Mouse (Mus musculus) heart, embryonic 16.5 days (tissue): ENCODE measurements around the gene Tbc1d14. TPM values are rescaled to one million over a fixed set of nuclear protein-coding genes. Genes with fewer than 3 reads are reported as not detected.
A peak's percentile ranks its signal among the peaks of the same experiment; 100 is the strongest.

ENCODE experiments used
- ATAC-seq: fragments of 200-750 bp; cut with Nextera tagmentation; replicated peaks from 2 replicates; pipeline ENCODE4 v1.8.0; 2017; ENCODE audit warnings: moderate number of reproducible peaks; ENCODE audit not compliant: insufficient read depth, low FRiP score; ENCODE audit errors: extremely low read depth
- H3K27ac ChIP-seq: fragments of 300-500 bp; sonication (generic); 2 replicates; pipeline ENCODE4 v1.5.1; 2014; ENCODE audit warnings: mild to moderate bottlenecking, low read length, control low read depth, moderate library complexity
- H3K27me3 ChIP-seq: fragments of 300-500 bp; sonication (generic); 2 replicates; pipeline ENCODE4 v1.6.1; 2014; ENCODE audit warnings: low read length, mixed read lengths; ENCODE audit not compliant: control insufficient read depth, insufficient read depth
- H3K36me3 ChIP-seq: fragments of 300-500 bp; sonication (generic); 2 replicates; pipeline ENCODE4 v1.6.1; 2014; ENCODE audit not compliant: control insufficient read depth, insufficient read depth
- H3K4me1 ChIP-seq: fragments of 300-500 bp; sonication (generic); 2 replicates; pipeline ENCODE4 v1.6.1; 2014; ENCODE audit warnings: low read length, mixed read lengths; ENCODE audit not compliant: control insufficient read depth, insufficient read depth
- H3K4me2 ChIP-seq: fragments of 300-500 bp; sonication (generic); 2 replicates; pipeline ENCODE4 v1.6.1; 2014; ENCODE audit warnings: low read depth, mild to moderate bottlenecking, control low read depth, low read length
- H3K4me3 ChIP-seq: fragments of 300-500 bp; sonication (generic); 2 replicates; pipeline ENCODE4 v1.5.1; 2014; ENCODE audit warnings: mild to moderate bottlenecking, control low read depth, low read length
- H3K9ac ChIP-seq: fragments of 300-500 bp; sonication (generic); 2 replicates; pipeline ENCODE4 v1.6.1; 2014; ENCODE audit warnings: low read length, control low read depth
- H3K9me3 ChIP-seq: fragments of 300-500 bp; sonication (generic); replicated peaks from 2 replicates; pipeline ENCODE4 v1.6.1; 2016; ENCODE audit warnings: low read length; ENCODE audit not compliant: control insufficient read depth
- WGBS: fragments of 180-500 bp; shearing (Covaris S2); extraction: QIAGEN DNeasy Blood & Tissue Kit; methylation state at CpG from one replicate; pipeline ENCODE4 v1.1.7; 2014; 5-methylcytosine and 5-hydroxymethylcytosine counted together
- polyA plus RNA-seq: library from polyadenylated mRNA; unstranded; fragments of >200 nt; fragmentation: Nextera tagmentation; extraction: Ambion mirVana; gene quantifications from 2 replicates; pipeline ENCODE4 v1.2.1, GENCODE M21; 2015

Gene Tbc1d14
- polyA plus RNA-seq, 1 experiment from 2014 or later = 18.0 TPM

DNA sequence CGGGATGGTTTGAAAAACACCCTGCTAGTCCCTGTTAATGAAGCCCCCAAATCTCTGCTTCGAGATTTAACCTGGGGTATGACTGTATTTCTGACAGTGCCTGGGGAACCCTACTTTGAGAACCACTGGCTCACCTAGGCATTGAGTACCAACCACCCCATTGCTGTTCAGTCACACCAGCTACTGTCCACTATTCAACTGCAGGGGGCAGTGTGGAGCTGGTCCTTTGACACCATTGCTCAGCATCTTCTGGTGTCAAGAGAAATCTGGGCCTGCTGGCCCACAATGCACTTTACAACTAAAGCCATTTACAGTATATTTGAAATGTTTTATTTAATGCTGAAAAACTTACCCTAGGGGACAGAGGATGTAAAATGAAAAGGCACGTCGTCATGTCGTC is 118.8 kb downstream of the Tbc1d14 start:
- Histone ChIP-seq H3K4me1 (peaks cover 6% of the 10 kb centered on the region), H3K27me3 (no peaks in the 10 kb centered on the region), H3K4me2 (no peak overlapping the region), H3K4me3 (no peak overlapping the region), H3K9me3 (no peaks in the 10 kb centered on the region), H3K36me3 (peaks cover 39% of the 10 kb centered on the region), H3K9ac (no peak overlapping the region), H3K27ac (no peak overlapping the region)
- WGBS = 88% methylated on average over 5 of the region's 5 CpGs
- no peak for ATAC-seq

DNA sequence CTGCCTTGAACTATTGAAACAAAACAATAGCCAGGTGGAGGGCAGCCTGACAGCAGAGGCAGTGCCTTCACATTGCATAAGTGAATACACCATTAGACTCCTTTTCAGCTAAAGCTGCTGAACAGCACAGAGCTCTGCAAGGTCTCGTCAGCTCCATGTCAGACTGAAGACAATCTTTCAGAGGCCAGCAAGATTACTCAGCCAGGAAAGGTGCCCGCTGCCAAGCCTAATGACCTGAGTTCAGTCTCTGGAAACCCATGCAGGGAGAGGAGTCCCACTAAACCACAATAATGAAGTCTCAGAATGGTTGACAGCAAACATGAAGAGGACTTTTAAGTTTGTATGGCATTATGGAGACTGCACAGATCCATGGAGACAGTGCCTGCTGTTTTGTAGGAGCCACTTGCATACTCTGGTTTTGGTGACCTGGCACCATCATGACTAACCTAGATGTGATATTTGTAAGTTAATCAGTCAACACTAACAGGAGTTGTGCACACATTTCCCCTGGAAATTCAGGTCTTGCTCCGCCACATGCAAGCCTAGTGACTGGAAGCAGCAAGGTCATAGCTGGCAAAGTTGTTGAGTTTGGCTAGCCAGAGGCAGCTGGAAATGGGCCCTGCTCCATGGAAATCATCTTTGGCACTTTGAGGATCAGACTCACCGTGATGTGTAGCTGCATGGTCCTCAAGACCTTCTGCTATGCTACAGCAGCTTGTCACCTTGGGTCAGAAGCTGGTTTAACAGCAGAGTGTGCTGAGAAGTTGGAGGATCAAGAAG is 120.0 kb downstream of the Tbc1d14 start:
- H3K27me3 ChIP-seq = no peaks in the 10 kb centered on the region
- H3K27ac ChIP-seq = no peak overlapping the region
- 0 out of 2 replicates have a peak, but pooled peaks cover 2% of the 10 kb centered on the region for H3K4me1 ChIP-seq
- H3K4me3 ChIP-seq = no peak overlapping the region
- no peak overlapping the region for H3K4me2 ChIP-seq
- H3K9me3 ChIP-seq = no peaks in the 10 kb centered on the region
- H3K36me3 ChIP-seq = peaks cover 39% of the 10 kb centered on the region
- no peak for ATAC-seq
- 85% methylated on average over 4 of the region's 4 CpGs for WGBS
- no peak overlapping the region for H3K9ac ChIP-seq

DNA sequence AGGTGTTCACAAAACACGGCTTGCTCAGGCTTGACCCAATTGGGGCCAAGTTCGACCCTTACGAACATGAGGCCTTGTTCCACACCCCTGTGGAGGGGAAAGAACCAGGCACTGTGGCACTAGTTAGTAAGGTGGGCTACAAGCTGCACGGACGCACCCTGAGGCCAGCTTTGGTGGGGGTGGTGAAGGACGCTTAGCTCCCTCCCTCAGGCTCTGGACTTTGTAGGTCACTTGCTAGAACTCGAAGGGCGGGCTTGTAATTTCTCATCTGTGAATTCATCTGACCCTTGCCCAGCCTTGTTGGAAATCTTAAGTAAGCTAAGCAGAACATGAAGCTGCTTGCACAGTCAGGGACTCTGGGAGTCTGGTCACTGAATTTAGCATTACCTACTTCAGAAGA is 121.9 kb downstream of the Tbc1d14 start:
- 94% methylated on average over 8 of the region's 8 CpGs for WGBS
- Histone ChIP-seq H3K4me3 (no peak overlapping the region), H3K4me2 (no peak overlapping the region), H3K27ac (no peak overlapping the region), H3K36me3 (peaks cover 39% of the 10 kb centered on the region), H3K4me1 (peaks cover 10% of the 10 kb centered on the region), H3K9ac (no peak overlapping the region), H3K27me3 (no peaks in the 10 kb centered on the region), H3K9me3 (no peaks in the 10 kb centered on the region)
- no peak for ATAC-seq

DNA sequence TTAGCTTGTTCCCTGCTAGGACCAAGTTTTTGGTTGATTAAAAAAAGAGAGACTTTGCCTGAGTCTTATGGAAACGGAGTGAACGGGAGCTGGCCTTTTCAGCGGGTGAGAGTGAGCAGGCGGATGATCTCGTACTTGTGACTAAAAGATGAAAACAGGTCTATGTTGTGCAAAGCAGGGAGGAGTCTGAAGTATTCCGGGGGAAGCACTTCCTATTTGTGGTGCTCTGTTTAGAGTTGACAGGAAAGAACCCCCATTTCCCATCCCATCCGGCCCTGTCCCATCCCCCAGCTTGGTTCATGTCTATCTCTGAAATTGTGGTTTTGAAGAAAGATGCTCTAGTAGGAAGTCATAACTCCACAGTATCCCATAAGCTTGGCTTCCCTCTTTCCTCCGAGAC is 127.2 kb downstream of the Tbc1d14 start:
- peaks cover 20% of the 10 kb centered on the region for H3K4me1 ChIP-seq
- no peak for ATAC-seq
- peak overlapping the region; percentile 99 for H3K4me2 ChIP-seq
- peaks cover 15% of the 10 kb centered on the region for H3K36me3 ChIP-seq
- peak overlapping the region; percentile 79 for H3K4me3 ChIP-seq
- H3K9me3 ChIP-seq = no peaks in the 10 kb centered on the region
- peak overlapping the region; percentile 66 for H3K27ac ChIP-seq
- 19% methylated on average over 8 of the region's 8 CpGs for WGBS
- H3K27me3 ChIP-seq = no peaks in the 10 kb centered on the region
- peak overlapping the region; percentile 85 for H3K9ac ChIP-seq

DNA sequence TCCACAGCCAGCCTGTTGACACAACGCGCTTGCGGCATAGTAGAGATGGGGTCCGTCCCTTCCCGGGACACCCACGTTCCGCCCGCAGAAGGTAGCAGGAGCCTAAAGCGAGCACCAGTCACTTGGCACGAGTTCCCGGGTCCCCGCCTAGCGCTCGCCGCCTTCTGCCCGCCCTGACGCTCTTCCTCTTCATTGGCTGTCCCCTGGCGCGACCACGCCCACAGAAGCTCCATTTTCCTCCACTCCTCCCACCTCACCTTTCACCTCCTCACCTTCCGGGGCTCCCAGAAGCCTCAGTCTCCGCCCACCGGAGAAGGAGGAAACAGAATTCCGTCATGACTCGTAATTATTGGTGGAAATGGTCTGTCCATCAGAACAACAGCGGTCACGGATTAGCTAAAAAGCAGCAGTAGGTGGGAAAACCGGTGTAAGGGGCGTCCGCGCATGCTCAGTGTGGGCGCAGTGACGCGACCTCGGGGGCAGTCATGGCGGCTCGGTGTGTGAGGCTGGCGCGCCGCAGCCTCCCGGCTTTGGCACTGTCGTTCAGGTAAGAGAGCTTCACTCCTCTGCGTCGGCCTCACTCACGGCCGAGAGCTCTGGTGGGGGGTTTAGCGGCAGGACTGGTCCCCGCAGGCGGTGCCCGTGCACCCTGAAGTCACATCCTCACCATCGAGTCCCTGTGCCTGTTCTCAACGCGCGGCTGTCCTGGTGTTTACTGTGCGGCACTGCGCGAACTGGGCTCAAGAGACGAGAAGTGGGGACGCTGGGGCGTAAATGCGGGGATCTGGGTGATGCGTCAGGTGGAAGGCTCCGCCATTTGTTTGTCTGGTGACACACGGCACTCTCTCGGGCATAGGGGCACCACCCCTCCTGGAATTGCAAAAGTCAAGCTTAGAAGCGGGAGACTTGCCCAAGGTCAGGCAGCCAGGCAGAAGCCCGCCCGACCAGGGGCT is 128.1 kb downstream of the Tbc1d14 start, which contains the start of gene Grpel1:
TSS of gene Grpel1 (plus strand) at position 290 of the 953 bp plus-strand sequence.
- Histone ChIP-seq H3K27ac (peak within 1 kb of the TSS; percentile 66), H3K36me3 (peaks cover 6% of the 10 kb centered on the region), H3K4me1 (peaks cover 20% of the 10 kb centered on the region), H3K4me2 (peak within 1 kb of the TSS; percentile 99), H3K4me3 (peak within 1 kb of the TSS; percentile 79), H3K9ac (peak within 1 kb of the TSS; percentile 85), H3K9me3 (no peaks in the 10 kb centered on the region), H3K27me3 (no peaks in the 10 kb centered on the region)
- ATAC-seq = peak; percentile 95
- under 1% methylated on average over 68 of the region's 68 CpGs for WGBS

DNA sequence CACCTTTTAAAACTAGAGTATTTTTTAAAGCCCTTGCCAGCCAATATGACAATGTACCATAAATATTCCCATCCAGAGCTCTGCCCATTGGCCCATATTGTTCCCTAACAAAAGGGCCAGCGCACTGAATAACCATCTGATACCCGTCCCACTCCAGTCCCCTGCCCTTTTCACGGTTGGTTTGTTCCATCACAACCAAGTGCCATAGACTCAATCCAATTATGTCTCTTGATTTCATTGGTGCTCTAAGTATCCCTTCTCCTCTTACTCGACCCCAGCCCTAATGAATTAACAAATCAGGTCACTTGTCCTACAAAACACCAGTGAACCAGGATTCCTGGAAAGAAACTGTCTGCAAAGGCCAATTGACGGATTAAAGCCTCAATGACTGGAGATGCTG is 129.7 kb downstream of the Tbc1d14 start:
- H3K9me3 ChIP-seq = no peaks in the 10 kb centered on the region
- no peak overlapping the region for H3K4me2 ChIP-seq
- 59% methylated on average over 5 of the region's 5 CpGs for WGBS
- no peaks in the 10 kb centered on the region for H3K27me3 ChIP-seq
- H3K4me1 ChIP-seq = peaks cover 20% of the 10 kb centered on the region
- no peak overlapping the region for H3K27ac ChIP-seq
- no peak for ATAC-seq
- no peak overlapping the region for H3K4me3 ChIP-seq
- no peak overlapping the region for H3K9ac ChIP-seq
- H3K36me3 ChIP-seq = no peaks in the 10 kb centered on the region; the same call in 1 of the 2 replicates

DNA sequence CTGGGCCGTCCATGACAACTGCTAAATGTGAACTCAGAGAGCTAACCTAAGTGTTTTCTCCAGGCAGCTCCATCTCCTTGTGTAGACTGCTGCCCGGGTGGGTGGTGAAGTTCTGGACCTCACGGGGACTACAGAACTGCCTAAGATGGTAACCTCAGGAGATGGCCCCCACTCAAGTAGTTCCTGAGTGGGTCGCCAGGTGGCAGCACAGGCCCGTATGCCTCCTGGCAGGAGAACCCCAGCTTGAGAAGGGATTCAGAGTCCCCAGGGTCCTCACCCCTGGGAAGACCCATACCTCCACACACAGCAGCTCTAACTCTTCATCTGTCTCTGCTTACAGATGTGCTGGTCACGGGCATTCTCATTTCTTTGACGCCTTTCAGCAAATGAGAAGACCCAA is 130.3 kb downstream of the Tbc1d14 start:
- no peak overlapping the region for H3K4me2 ChIP-seq
- no peak overlapping the region for H3K27ac ChIP-seq
- no peak for ATAC-seq
- H3K9ac ChIP-seq = no peak overlapping the region
- no peaks in the 10 kb centered on the region for H3K36me3 ChIP-seq
- H3K27me3 ChIP-seq = no peaks in the 10 kb centered on the region
- H3K9me3 ChIP-seq = no peaks in the 10 kb centered on the region
- WGBS = 11% methylated on average over 7 of the region's 7 CpGs
- peaks cover 17% of the 10 kb centered on the region for H3K4me1 ChIP-seq
- no peak overlapping the region for H3K4me3 ChIP-seq

DNA sequence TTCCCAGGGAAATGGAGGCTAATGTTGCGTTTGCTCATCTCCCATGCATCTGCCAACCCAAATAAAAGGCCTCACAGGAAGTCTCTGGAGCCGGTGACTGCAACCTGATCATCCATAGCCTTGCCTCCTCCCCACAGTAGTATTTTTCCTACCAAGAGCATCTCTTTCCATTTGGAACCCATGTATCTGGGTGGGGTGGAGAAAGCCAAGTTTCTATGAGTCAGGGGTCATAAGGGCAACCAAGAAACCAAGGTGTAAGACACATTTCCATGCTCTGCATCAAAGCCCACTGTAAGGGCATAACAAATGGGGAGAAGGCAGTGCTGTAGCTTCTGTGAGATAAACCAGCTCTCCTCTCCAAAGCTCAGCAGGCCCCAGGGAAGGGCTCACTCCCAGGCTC is 131.8 kb downstream of the Tbc1d14 start:
- no peaks in the 10 kb centered on the region for H3K9me3 ChIP-seq
- H3K36me3 ChIP-seq = no peaks in the 10 kb centered on the region
- peaks cover 10% of the 10 kb centered on the region for H3K4me1 ChIP-seq
- H3K27me3 ChIP-seq = no peaks in the 10 kb centered on the region; the same call in 1 of the 2 replicates
- H3K27ac ChIP-seq = no peak overlapping the region
- no peak overlapping the region for H3K9ac ChIP-seq
- 61% methylated on average over 2 of the region's 2 CpGs for WGBS
- no peak overlapping the region for H3K4me2 ChIP-seq
- H3K4me3 ChIP-seq = no peak overlapping the region
- no peak for ATAC-seq

DNA sequence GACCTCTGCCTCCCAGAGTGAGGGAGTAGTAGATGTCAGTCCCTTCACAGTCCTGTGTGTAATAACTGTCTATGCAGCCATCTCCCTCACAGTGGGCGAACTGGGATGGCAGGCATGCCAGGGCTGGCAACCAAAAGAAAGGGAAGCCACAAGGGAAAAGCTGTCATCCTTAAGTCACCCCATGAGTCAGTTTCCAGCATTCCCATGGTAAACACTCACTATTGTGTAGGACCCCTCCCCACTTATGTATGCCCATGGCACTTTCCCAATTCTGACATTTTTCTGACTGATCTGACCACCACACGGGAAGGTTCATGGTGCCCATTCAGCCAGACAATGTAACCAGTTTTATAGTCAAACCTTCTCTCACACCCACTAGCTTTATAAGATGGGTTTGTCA is 132.4 kb downstream of the Tbc1d14 start:
- Histone ChIP-seq H3K4me3 (no peak overlapping the region), H3K36me3 (no peaks in the 10 kb centered on the region), H3K9me3 (no peaks in the 10 kb centered on the region), H3K9ac (no peak overlapping the region), H3K4me1 (peaks cover 4% of the 10 kb centered on the region), H3K27me3 (no peaks in the 10 kb centered on the region; the same call in 1 of the 2 replicates), H3K4me2 (no peak overlapping the region), H3K27ac (no peak overlapping the region)
- WGBS = 86% methylated on average over 2 of the region's 2 CpGs
- ATAC-seq = no peak
